Mouse (Mus musculus) CH12.LX (cell line): Measurements from ENCODE around the gene Ergic1. TPM values are rescaled to one million over a fixed set of nuclear protein-coding genes. Genes with fewer than 3 reads are reported as not detected.

ENCODE experiments used
- DNase-seq: peaks from one replicate; pipeline ENCODE4 v3.0.0-alpha.2; 2013; ENCODE audit errors: extremely low read depth
- H3K27ac ChIP-seq: 2 replicates; pipeline ENCODE4 v1.5.1; 2012; ENCODE audit warnings: low read depth, mild to moderate bottlenecking, control low read depth, moderate library complexity; ENCODE audit not compliant: insufficient read depth
- H3K27me3 ChIP-seq: replicated peaks from 2 replicates; pipeline ENCODE3; 2012; ENCODE audit warnings: inconsistent platforms
- H3K36me3 ChIP-seq, 2 experiments: replicated peaks in 1 of 2; 2 replicates each; pipeline versions ENCODE3 to v1.6.1; 2012; ENCODE audit warnings: inconsistent platforms in 1 of 2, low read length in 1 of 2, mild to moderate bottlenecking in 1 of 2, mixed read lengths in 1 of 2, moderate library complexity in 1 of 2; ENCODE audit not compliant: control insufficient read depth in 1 of 2, insufficient read depth in 1 of 2
- H3K4me1 ChIP-seq, 2 experiments: 2 replicates each; pipeline ENCODE4 v1.6.1; 2012; ENCODE audit warnings: inconsistent platforms in 1 of 2, moderate library complexity in 1 of 2; ENCODE audit not compliant: insufficient read depth in 2 of 2, control insufficient read depth in 1 of 2
- H3K4me2 ChIP-seq: 2 replicates; pipeline ENCODE4 v1.6.1; 2012; ENCODE audit warnings: low read depth, mild to moderate bottlenecking, control low read depth; ENCODE audit not compliant: poor library complexity, insufficient read depth, severe bottlenecking
- H3K4me3 ChIP-seq, 3 experiments: fragments of 150-350 bp in 1 of 3; sonication (generic) in 1 of 3; replicated peaks in 1 of 3; 2 replicates each; pipeline versions ENCODE3 to v1.5.1; 2011 to 2012; ENCODE audit warnings: low read depth in 2 of 3, low read length in 2 of 3, mild to moderate bottlenecking in 2 of 3, moderate library complexity in 2 of 3, control low read depth in 1 of 3, improper control_type of control experiment in 1 of 3, inconsistent platforms in 1 of 3, mixed read lengths in 1 of 3; ENCODE audit not compliant: poor library complexity in 1 of 3
- H3K79me2 ChIP-seq: replicated peaks from 2 replicates; pipeline ENCODE4 v1.6.1; 2012; ENCODE audit warnings: mild to moderate bottlenecking, moderate library complexity; ENCODE audit not compliant: control insufficient read depth, poor library complexity, insufficient read depth, severe bottlenecking; ENCODE audit errors: extremely low read depth
- H3K9ac ChIP-seq: 2 replicates; pipeline ENCODE4 v1.6.1; 2012; ENCODE audit warnings: low read depth, mild to moderate bottlenecking, control low read depth, moderate library complexity; ENCODE audit not compliant: insufficient read depth
- H3K9me3 ChIP-seq: replicated peaks from 2 replicates; pipeline ENCODE3; 2012; ENCODE audit warnings: low read length, inconsistent platforms, mixed read lengths
- CHD2 ChIP-seq: IDR thresholded peaks from 2 replicates; pipeline ENCODE4 v1.6.1; 2011; ENCODE audit warnings: low read length, improper control_type of control experiment
- E2F4 ChIP-seq: IDR thresholded peaks from 2 replicates; pipeline ENCODE4 v1.6.1; 2011; ENCODE audit warnings: low read depth, low read length, improper control_type of control experiment; ENCODE audit not compliant: insufficient replicate concordance
- ELF1 ChIP-seq: IDR thresholded peaks from 2 replicates; pipeline ENCODE4 v1.6.1; 2014; ENCODE audit warnings: low read depth, mild to moderate bottlenecking, inconsistent platforms, low read length, improper control_type of control experiment
- EP300 ChIP-seq: IDR thresholded peaks from 2 replicates; pipeline ENCODE4 v1.6.1; 2011; ENCODE audit warnings: low read length, improper control_type of control experiment
- GABPA ChIP-seq: IDR thresholded peaks from 2 replicates; pipeline ENCODE4 v1.6.1; 2012; ENCODE audit warnings: low read depth, low read length, improper control_type of control experiment, inconsistent platforms; ENCODE audit not compliant: insufficient replicate concordance
- IRF4 ChIP-seq: IDR thresholded peaks from 2 replicates; pipeline ENCODE4 v1.6.1; 2014; ENCODE audit warnings: low read depth, mild to moderate bottlenecking, inconsistent platforms, low read length, improper control_type of control experiment
- JUN ChIP-seq: IDR thresholded peaks from 2 replicates; pipeline ENCODE4 v1.6.1; 2011; ENCODE audit warnings: low read depth, mild to moderate bottlenecking, low read length, improper control_type of control experiment, moderate library complexity; ENCODE audit not compliant: insufficient read depth
- JUND ChIP-seq: conservative IDR thresholded peaks from 2 replicates; pipeline ENCODE4 v1.6.1; 2011; ENCODE audit warnings: low read depth, low read length, improper control_type of control experiment
- KAT2A ChIP-seq: IDR thresholded peaks from 2 replicates; pipeline ENCODE4 v1.6.1; 2012; ENCODE audit warnings: low read length, improper control_type of control experiment, inconsistent platforms; ENCODE audit not compliant: insufficient replicate concordance
- MAFK ChIP-seq: IDR thresholded peaks from 2 replicates; pipeline ENCODE4 v1.6.1; 2011; ENCODE audit warnings: low read length, improper control_type of control experiment; ENCODE audit not compliant: insufficient replicate concordance
- MAX ChIP-seq: IDR thresholded peaks from 2 replicates; pipeline ENCODE4 v1.6.1; 2011; ENCODE audit warnings: low read length, improper control_type of control experiment
- MEF2A ChIP-seq: IDR thresholded peaks from 2 replicates; pipeline ENCODE4 v1.6.1; 2014; ENCODE audit warnings: low read depth, mild to moderate bottlenecking, inconsistent platforms, low read length, improper control_type of control experiment, borderline replicate concordance
- NELFE ChIP-seq: IDR thresholded peaks from 2 replicates; pipeline ENCODE4 v1.6.1; 2011; ENCODE audit warnings: low read depth, low read length, improper control_type of control experiment
- NRF1 ChIP-seq: IDR thresholded peaks from 2 replicates; pipeline ENCODE4 v1.6.1; 2014; ENCODE audit warnings: low read depth, mild to moderate bottlenecking, inconsistent platforms, low read length, improper control_type of control experiment, moderate library complexity
- PAX5 ChIP-seq: IDR thresholded peaks from 2 replicates; pipeline ENCODE4 v1.6.1; 2012; ENCODE audit warnings: low read length, inconsistent platforms, mixed read lengths
- POLR2A ChIP-seq: IDR thresholded peaks from 2 replicates; pipeline ENCODE4 v1.6.1; 2011; ENCODE audit warnings: low read depth, mild to moderate bottlenecking, improper control_type of control experiment, low read length
- POLR2AphosphoS2 ChIP-seq: IDR thresholded peaks from 2 replicates; pipeline ENCODE4 v1.6.1; 2011; ENCODE audit warnings: low read depth, low read length, improper control_type of control experiment
- RCOR1 ChIP-seq: conservative IDR thresholded peaks from 2 replicates; pipeline ENCODE4 v1.6.1; 2012; ENCODE audit warnings: low read depth, mild to moderate bottlenecking, inconsistent platforms, low read length, improper control_type of control experiment
- SIN3A ChIP-seq: IDR thresholded peaks from 2 replicates; pipeline ENCODE4 v1.6.1; 2012; ENCODE audit warnings: low read length, improper control_type of control experiment, inconsistent platforms
- TBP ChIP-seq: conservative IDR thresholded peaks from 2 replicates; pipeline ENCODE4 v1.6.1; 2011; ENCODE audit warnings: low read depth, low read length, improper control_type of control experiment
- TCF12 ChIP-seq: IDR thresholded peaks from 2 replicates; pipeline ENCODE4 v1.6.1; 2014; ENCODE audit warnings: low read depth, mild to moderate bottlenecking, inconsistent platforms, low read length, improper control_type of control experiment
- UBTF ChIP-seq: IDR thresholded peaks from 2 replicates; pipeline ENCODE4 v1.6.1; 2012; ENCODE audit warnings: low read depth, mild to moderate bottlenecking, inconsistent platforms, low read length, improper control_type of control experiment, moderate library complexity
- USF1 ChIP-seq: IDR thresholded peaks from 2 replicates; pipeline ENCODE4 v1.6.1; 2014; ENCODE audit warnings: low read depth, mild to moderate bottlenecking, inconsistent platforms, low read length, improper control_type of control experiment
- ZC3H11A ChIP-seq: IDR thresholded peaks from 2 replicates; pipeline ENCODE4 v1.6.1; 2012; ENCODE audit warnings: low read depth, mild to moderate bottlenecking, inconsistent platforms, low read length, improper control_type of control experiment
- ZNF384 ChIP-seq: IDR thresholded peaks from 2 replicates; pipeline ENCODE4 v1.6.1; 2012; ENCODE audit warnings: low read depth, low read length, improper control_type of control experiment, inconsistent platforms
- dilution Hi-C: fragments of 300-500 bp; cut with MboI; formaldehyde crosslinking; loops from 2 replicates; pipeline ENCODE4 v1.14.3; 2020; ENCODE audit warnings: low sequenced_read_pairs; ENCODE audit not compliant: extremely low pct_unique_long_range_greater_than_20kb, extremely low pct_ligation_motif_present
- in situ Hi-C: fragments of 300-500 bp; cut with MboI; formaldehyde crosslinking; loops from 3 replicates; pipeline ENCODE4 v1.14.3; 2019; ENCODE audit warnings: low sequenced_read_pairs, low pct_ligation_motif_present, low pct_unique_long_range_greater_than_20kb, mixed read lengths
- polyA plus RNA-seq: library from polyadenylated mRNA; unstranded; fragments of >175 nt; gene quantifications from 2 replicates; pipeline ENCODE4 v1.2.1, GENCODE M21; 2012; ENCODE audit warnings: low read depth; ENCODE audit not compliant: insufficient read length
- total RNA-seq, 2 experiments: library from RNA; depleted of rRNA; stranded (reverse); fragments of 300-350 nt in 1 of 2; fragments of >200 nt in 1 of 2; gene quantifications; 2 replicates each; pipeline ENCODE4 v1.2.3; 2012 to 2014

The Ergic1 gene
- total and polyA plus RNA-seq, 3 experiments, result 93.5 to 142 (median 131) TPM

- in situ Hi-C loops (loop anchor here (25.0 kb wide), 1 partner anchor 345 kb away; no protein-coding TSS in a partner anchor), dilution Hi-C loops (no loop called here)
- DNase-seq, result no peak
Measured at GRCm38 (mm10) chr17:26631811-26632327, 70.6 kb downstream of the Ergic1 start.

DNA sequence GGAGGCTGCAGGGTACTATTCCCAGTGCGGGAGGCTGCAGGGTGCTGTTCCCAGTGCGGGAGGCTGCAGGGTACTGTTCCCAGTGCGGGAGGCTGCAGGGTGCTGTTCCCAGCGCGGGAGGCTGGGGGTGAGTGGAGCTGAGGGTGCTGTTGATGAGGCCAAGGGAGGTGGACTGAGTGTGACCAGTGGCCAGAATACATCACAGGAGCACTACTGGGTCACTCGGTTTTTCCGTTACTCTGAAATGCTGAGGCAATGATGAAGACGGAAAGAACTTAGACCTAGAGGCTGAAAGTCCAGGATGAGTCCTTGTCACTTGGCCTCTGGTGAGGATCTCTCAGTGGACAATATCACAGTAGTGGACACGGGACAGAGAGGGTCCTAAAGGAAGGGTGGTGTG is 71.9 kb downstream of the Ergic1 start:
- Histone ChIP-seq H3K4me3 (no peak overlapping the region), H3K4me2 (no peak overlapping the region), H3K36me3 (peaks cover 82 to 97% of the 10 kb centered on the region in 2 experiments), H3K27ac (no peak overlapping the region), H3K4me1 (no peaks in the 10 kb centered on the region), H3K79me2 (no peaks in the 10 kb centered on the region), H3K27me3 (no peaks in the 10 kb centered on the region), H3K9ac (no peak overlapping the region), H3K9me3 (no peaks in the 10 kb centered on the region)
- DNase-seq, result no peak
- dilution Hi-C loops (no loop called here), in situ Hi-C loops (loop anchor here (25.0 kb wide), 1 partner anchor 346 kb away; no protein-coding TSS in a partner anchor)
- TF ChIP-seq JUND (no peak), RCOR1 (no peak), USF1 (no peak), EP300 (no peak), NRF1 (no peak), NELFE (no peak), IRF4 (no peak), KAT2A (no peak), SIN3A (no peak), TBP (no peak), E2F4 (no peak), MAX (no peak), JUN (no peak), POLR2AphosphoS2 (no peak), GABPA (no peak), ZNF384 (no peak), MAFK (no peak), MEF2A (no peak), PAX5 (no peak), TCF12 (no peak)

More at GRCm38 (mm10) chr17:26631811-26632327, 70.6 kb downstream of the Ergic1 start:
- no peak overlapping the region for H3K27ac ChIP-seq
- no peak overlapping the region for H3K9ac ChIP-seq
- no peaks in the 10 kb centered on the region for H3K79me2 ChIP-seq
- TF ChIP-seq POLR2A (no peak), MAFK (no peak), UBTF (no peak), TCF12 (no peak), CHD2 (no peak), ZNF384 (no peak), ZC3H11A (no peak), RCOR1 (no peak), ELF1 (no peak)
- no peak overlapping the region for H3K4me3 ChIP-seq
- H3K4me1 ChIP-seq, result no peaks in the 10 kb centered on the region
- H3K9me3 ChIP-seq, result no peaks in the 10 kb centered on the region
- peaks cover 85 to 98% of the 10 kb centered on the region in 2 experiments for H3K36me3 ChIP-seq
- H3K27me3 ChIP-seq, result no peaks in the 10 kb centered on the region
- H3K4me2 ChIP-seq, result no peak overlapping the region
